8 mouse cellular contexts compared by ENCODE assay signal in the genomic region with DNA sequence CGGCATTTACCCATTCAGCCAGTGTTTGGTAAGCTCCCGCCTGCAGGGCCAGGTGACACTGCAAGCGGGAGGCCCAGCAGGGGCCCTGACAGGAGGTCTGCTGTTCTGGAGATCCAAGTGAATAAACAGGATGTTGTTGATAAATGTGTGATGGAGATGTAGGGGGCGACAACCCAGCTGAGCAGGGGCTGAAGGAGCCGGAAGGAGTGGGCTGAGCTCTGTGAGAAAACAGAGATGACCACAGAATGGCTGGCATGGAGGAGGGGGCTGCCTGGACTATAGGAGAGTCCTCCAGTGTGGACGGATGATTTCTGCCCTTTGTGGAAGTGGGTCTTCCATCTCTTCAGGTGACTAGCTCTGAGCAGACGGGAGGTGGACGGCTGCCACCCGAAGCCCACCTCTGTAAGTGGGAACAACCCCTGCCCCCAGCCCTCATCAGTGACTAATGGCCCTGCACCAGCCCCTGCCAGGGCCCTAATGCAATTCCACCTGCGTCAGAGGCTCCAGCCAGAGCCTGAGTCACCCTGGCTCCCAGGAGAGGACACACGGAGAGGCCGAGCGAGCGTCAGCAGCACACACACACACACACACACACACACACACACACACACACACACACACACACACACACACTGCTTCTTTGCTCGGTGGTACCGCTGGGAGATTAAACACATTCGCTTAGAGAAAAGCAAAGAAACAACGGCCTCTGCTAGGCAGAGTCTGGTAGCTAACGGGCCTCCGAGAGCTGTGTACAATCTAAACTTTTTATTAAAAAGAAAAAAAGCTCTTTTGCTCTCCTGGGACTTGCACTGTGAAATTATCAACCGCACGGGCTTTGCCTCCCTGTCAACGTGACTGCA. TPM values are rescaled to one million over a fixed set of nuclear protein-coding genes. Genes with fewer than 3 reads are reported as not detected.
DNase-seq lines count a peak whose midpoint lies in the region; ATAC-seq lines count a peak whose summit lies in the region.

No protein-coding gene starts in this region.

- peak overlapping the region; percentile 41 for H3K27ac ChIP-seq in forebrain, embryonic 13.5 days
- peak overlapping the region; percentile 71 for H3K27ac ChIP-seq in limb, embryonic 10.5 days

- H3K4me2 ChIP-seq in forebrain, embryonic 13.5 days, result peak overlapping the region; percentile 33

- DNase-seq in ovary, postnatal 36 days (ENCODE audit: low spot score), result peak; percentile 28
- no peak for DNase-seq in ovary, postnatal 14 days (ENCODE audit: low spot score)
- peak; percentile 43 to 55 for DNase-seq in heart, postnatal 36 days
- DNase-seq in limb, embryonic 10.5 days (ENCODE audit: low spot score), result no peak
- DNase-seq in neural tube, embryonic 10.5 days (ENCODE audit: extremely low spot score, low spot score), result peak; percentile 45
- no peak for DNase-seq in left cerebral cortex, postnatal 36 days (ENCODE audit: low spot score in 2 of 2)
- DNase-seq in frontal cortex, postnatal 10 days (ENCODE audit: low spot score in 2 of 2), result no peak

- ATAC-seq in forebrain, embryonic 13.5 days, result peak; percentile 58

- H3K9ac ChIP-seq in forebrain, embryonic 13.5 days, result peak overlapping the region; percentile 22; the same call in 1 of the 2 replicates

- H3K36me3 ChIP-seq in forebrain, embryonic 13.5 days (ENCODE audit: poor library complexity, severe bottlenecking), result no peaks in the 10 kb centered on the region
- no peaks in the 10 kb centered on the region for H3K36me3 ChIP-seq in limb, embryonic 10.5 days

- no peaks in the 10 kb centered on the region for H3K9me3 ChIP-seq in forebrain, embryonic 13.5 days (replicated peaks)
- no peaks in the 10 kb centered on the region for H3K9me3 ChIP-seq in limb, embryonic 10.5 days (replicated peaks)

- WGBS in forebrain, embryonic 13.5 days, result 9% methylated on average over 23 of the region's 23 CpGs
- 21% methylated on average over 23 of the region's 23 CpGs for WGBS in limb, embryonic 10.5 days

- H3K4me1 ChIP-seq in forebrain, embryonic 13.5 days, result peaks cover 39% of the 10 kb centered on the region
- H3K4me1 ChIP-seq in limb, embryonic 10.5 days, result peaks cover 61% of the 10 kb centered on the region

- no peaks in the 10 kb centered on the region for H3K27me3 ChIP-seq in forebrain, embryonic 13.5 days
- H3K27me3 ChIP-seq in limb, embryonic 10.5 days (ENCODE audit: low read depth, poor library complexity, severe bottlenecking), result no peaks in the 10 kb centered on the region

- H3K4me3 ChIP-seq in forebrain, embryonic 13.5 days, result no peak overlapping the region
- peak overlapping the region; percentile 20 for H3K4me3 ChIP-seq in limb, embryonic 10.5 days

- intact Hi-C loops in heart, postnatal 36 days (cut with DNase I), result no loop called here
- intact Hi-C loops in left cerebral cortex, postnatal 36 days (cut with DNase I), result no loop called here

RNA-seq across cellular contexts. Expression of gene Vapb, which starts 52.9 kb away (rescaled TPM):
- polyA plus RNA-seq in forebrain, embryonic 13.5 days (2015; fragmentation: Nextera tagmentation; extraction: Ambion mirVana), result 9.0 and 11.4 TPM in 2 replicates
- total RNA-seq in heart, postnatal 36 days (2021), result 100 to 1,000 TPM; 122 to 127 TPM
- 7.6 and 9.0 TPM in 2 replicates for polyA plus RNA-seq in limb, embryonic 10.5 days (2016; fragmentation: Nextera tagmentation; extraction: Ambion mirVana)
- 100 to 1,000 TPM; 122 to 125 TPM for total RNA-seq in left cerebral cortex, postnatal 36 days (2021)

Comparison
In these comparisons a context has a peak if more than half of its experiments do, and no peak if none do; other contexts are left out.
1. DNase-seq: peak in ovary, postnatal 36 days (single experiment), heart, postnatal 36 days (2 of 2) and neural tube, embryonic 10.5 days (single experiment); none in ovary, postnatal 14 days (single experiment), limb, embryonic 10.5 days (single experiment), left cerebral cortex, postnatal 36 days (0 of 2) and frontal cortex, postnatal 10 days (0 of 2).